Mouse (Mus musculus) midbrain, embryonic 13.5 days (tissue): ENCODE measurements at regions not wholly inside any gene's neighbourhood (a gene's known extent, or its start where the extent isn't known, plus 50 kb on each side); places are given as distances from the start of the nearest gene placed in this dataset.

Experiments
- ATAC-seq: fragments of 200-750 bp; cut with Nextera tagmentation; 2 replicates; pipeline ENCODE4 v1.8.0; 2017; ENCODE audit warnings: mild to moderate bottlenecking, moderate TSS enrichment, moderate library complexity
- H3K27ac ChIP-seq: fragments of 300-500 bp; sonication (generic); 2 replicates; pipeline ENCODE4 v1.5.1; 2015; ENCODE audit warnings: inconsistent platforms, mild to moderate bottlenecking, moderate library complexity
- H3K27me3 ChIP-seq: fragments of 300-500 bp; sonication (generic); 2 replicates; pipeline ENCODE4 v1.6.1; 2015; ENCODE audit warnings: mild to moderate bottlenecking, inconsistent platforms
- H3K36me3 ChIP-seq: fragments of 300-500 bp; sonication (generic); 2 replicates; pipeline ENCODE4 v1.6.1; 2015; ENCODE audit warnings: mild to moderate bottlenecking, inconsistent platforms
- H3K4me1 ChIP-seq: fragments of 300-500 bp; sonication (generic); replicated peaks from 2 replicates; pipeline ENCODE4 v1.6.1; 2015; ENCODE audit warnings: inconsistent platforms
- H3K4me2 ChIP-seq: fragments of 300-500 bp; sonication (generic); replicated peaks from 2 replicates; pipeline ENCODE4 v1.6.1; 2015; ENCODE audit warnings: moderate library complexity, mild to moderate bottlenecking, inconsistent platforms
- H3K4me3 ChIP-seq: fragments of 300-500 bp; sonication (generic); replicated peaks from 2 replicates; pipeline ENCODE4 v1.5.1; 2015; ENCODE audit warnings: mild to moderate bottlenecking, inconsistent platforms
- H3K9ac ChIP-seq: fragments of 300-500 bp; sonication (generic); replicated peaks from 2 replicates; pipeline ENCODE4 v1.6.1; 2015; ENCODE audit warnings: mild to moderate bottlenecking, inconsistent platforms
- H3K9me3 ChIP-seq: fragments of 300-500 bp; sonication (generic); 2 replicates; pipeline ENCODE4 v1.6.1; 2016; ENCODE audit warnings: mild to moderate bottlenecking, inconsistent platforms
- WGBS: fragments of 180-500 bp; shearing (Covaris S2); methylation state at CpG from one replicate; pipeline ENCODE4 v1.1.7; 2015; 5-methylcytosine and 5-hydroxymethylcytosine counted together

- WGBS, result 5% methylated on average over 24 of the region's 24 CpGs
- peaks cover 57% of the 10 kb centered on the region for H3K27me3 ChIP-seq
- H3K4me3 ChIP-seq, result no peak overlapping the region
- H3K9me3 ChIP-seq, result no peaks in the 10 kb centered on the region
- H3K36me3 ChIP-seq, result no peaks in the 10 kb centered on the region
- peak overlapping the region; percentile 24 for H3K4me2 ChIP-seq
- ATAC-seq, result peak; percentile 70
- H3K9ac ChIP-seq, result 0 out of 2 replicates have a peak overlapping the region, but pooled peaks have one; percentile 3
- peaks cover 13% of the 10 kb centered on the region for H3K4me1 ChIP-seq
- H3K27ac ChIP-seq, result 0 out of 2 replicates have a peak overlapping the region, but pooled peaks have one; percentile 0
Observed at GRCm38 (mm10) chr6:100421706-100422578, 134.7 kb upstream of the Rybp start.

GRCm38 (mm10) chr6:100420602-100421001 is 133.3 kb upstream of the Rybp start:
- Histone ChIP-seq H3K9me3 (no peaks in the 10 kb centered on the region), H3K9ac (no peak overlapping the region), H3K4me1 (peaks cover 13% of the 10 kb centered on the region), H3K36me3 (no peaks in the 10 kb centered on the region), H3K4me3 (no peak overlapping the region), H3K27me3 (peaks cover 58% of the 10 kb centered on the region), H3K27ac (no peak overlapping the region), H3K4me2 (no peak overlapping the region)
- ATAC-seq, result no peak
- WGBS, result 39% methylated on average over 3 of the region's 3 CpGs

GRCm38 (mm10) chr6:100419782-100420540 is 132.7 kb upstream of the Rybp start:
- no peaks in the 10 kb centered on the region for H3K36me3 ChIP-seq
- no peak overlapping the region for H3K27ac ChIP-seq
- no peak overlapping the region for H3K4me2 ChIP-seq
- ATAC-seq, result no peak
- H3K4me1 ChIP-seq, result peaks cover 13% of the 10 kb centered on the region
- no peaks in the 10 kb centered on the region for H3K9me3 ChIP-seq
- 41% methylated on average over 7 of the region's 7 CpGs for WGBS
- H3K27me3 ChIP-seq, result peaks cover 62% of the 10 kb centered on the region
- H3K9ac ChIP-seq, result no peak overlapping the region
- H3K4me3 ChIP-seq, result no peak overlapping the region

GRCm38 (mm10) chr6:100416046-100416445 is 128.8 kb upstream of the Rybp start:
- Histone ChIP-seq H3K4me3 (no peak overlapping the region), H3K4me1 (no peaks in the 10 kb centered on the region), H3K36me3 (no peaks in the 10 kb centered on the region), H3K9me3 (no peaks in the 10 kb centered on the region), H3K9ac (no peak overlapping the region), H3K27me3 (peaks cover 42% of the 10 kb centered on the region), H3K27ac (no peak overlapping the region), H3K4me2 (no peak overlapping the region)
- 78% methylated on average over 8 of the region's 8 CpGs for WGBS
- no peak for ATAC-seq

- Histone ChIP-seq H3K27me3 (peaks cover 37% of the 10 kb centered on the region), H3K9me3 (no peaks in the 10 kb centered on the region), H3K9ac (no peak overlapping the region), H3K36me3 (no peaks in the 10 kb centered on the region), H3K4me2 (no peak overlapping the region), H3K27ac (no peak overlapping the region), H3K4me1 (no peaks in the 10 kb centered on the region), H3K4me3 (no peak overlapping the region)
- 71% methylated on average over 7 of the region's 7 CpGs for WGBS
- ATAC-seq, result no peak
Observed at GRCm38 (mm10) chr6:100415514-100415913, 128.2 kb upstream of the Rybp start.

GRCm38 (mm10) chr6:100414836-100415235 is 127.6 kb upstream of the Rybp start:
- Histone ChIP-seq H3K9ac (no peak overlapping the region), H3K36me3 (no peaks in the 10 kb centered on the region), H3K4me1 (no peaks in the 10 kb centered on the region), H3K9me3 (no peaks in the 10 kb centered on the region), H3K4me2 (no peak overlapping the region), H3K27ac (no peak overlapping the region), H3K27me3 (peaks cover 30% of the 10 kb centered on the region), H3K4me3 (no peak overlapping the region)
- ATAC-seq, result no peak
- WGBS, result 65% methylated on average over 4 of the region's 4 CpGs

GRCm38 (mm10) chr6:100412486-100412885 is 125.2 kb upstream of the Rybp start:
- H3K9me3 ChIP-seq, result no peaks in the 10 kb centered on the region
- 48% methylated on average over 5 of the region's 5 CpGs for WGBS
- H3K36me3 ChIP-seq, result no peaks in the 10 kb centered on the region
- no peaks in the 10 kb centered on the region for H3K4me1 ChIP-seq
- H3K4me3 ChIP-seq, result no peak overlapping the region
- H3K27ac ChIP-seq, result no peak overlapping the region
- H3K4me2 ChIP-seq, result no peak overlapping the region
- H3K27me3 ChIP-seq, result peaks cover 16% of the 10 kb centered on the region; the same call in 1 of the 2 replicates
- ATAC-seq, result 0 out of 2 replicates have a peak, but pooled peaks have one; percentile 14
- H3K9ac ChIP-seq, result no peak overlapping the region

GRCm38 (mm10) chr6:100411968-100412367 is 124.7 kb upstream of the Rybp start:
- no peak overlapping the region for H3K4me2 ChIP-seq
- WGBS, result 86% methylated on average over 4 of the region's 4 CpGs
- H3K9ac ChIP-seq, result no peak overlapping the region
- H3K9me3 ChIP-seq, result no peaks in the 10 kb centered on the region
- H3K27me3 ChIP-seq, result peaks cover 16% of the 10 kb centered on the region; the same call in 1 of the 2 replicates
- no peaks in the 10 kb centered on the region for H3K4me1 ChIP-seq
- no peak overlapping the region for H3K27ac ChIP-seq
- H3K36me3 ChIP-seq, result no peaks in the 10 kb centered on the region
- ATAC-seq, result no peak
- H3K4me3 ChIP-seq, result no peak overlapping the region

- no peak for ATAC-seq
- Histone ChIP-seq H3K27me3 (peaks cover 7% of the 10 kb centered on the region; the same call in 1 of the 2 replicates), H3K4me2 (no peak overlapping the region), H3K4me1 (no peaks in the 10 kb centered on the region), H3K9me3 (no peaks in the 10 kb centered on the region), H3K27ac (no peak overlapping the region), H3K9ac (no peak overlapping the region), H3K4me3 (no peak overlapping the region), H3K36me3 (no peaks in the 10 kb centered on the region)
- 97% methylated on average over 8 of the region's 8 CpGs for WGBS
Observed at GRCm38 (mm10) chr6:100410067-100410631, 122.9 kb upstream of the Rybp start.

GRCm38 (mm10) chr6:100408826-100409225 is 121.5 kb upstream of the Rybp start:
- 86% methylated on average over 8 of the region's 8 CpGs for WGBS
- ATAC-seq, result no peak
- Histone ChIP-seq H3K27me3 (0 out of 2 replicates have a peak, but pooled peaks cover 3% of the 10 kb centered on the region), H3K4me3 (no peak overlapping the region), H3K36me3 (no peaks in the 10 kb centered on the region), H3K9me3 (no peaks in the 10 kb centered on the region), H3K9ac (no peak overlapping the region), H3K4me2 (no peak overlapping the region), H3K27ac (no peak overlapping the region), H3K4me1 (no peaks in the 10 kb centered on the region)

- no peak overlapping the region for H3K27ac ChIP-seq
- H3K36me3 ChIP-seq, result no peaks in the 10 kb centered on the region
- no peak overlapping the region for H3K4me2 ChIP-seq
- ATAC-seq, result no peak
- H3K4me1 ChIP-seq, result no peaks in the 10 kb centered on the region
- H3K9ac ChIP-seq, result no peak overlapping the region
- no peak overlapping the region for H3K4me3 ChIP-seq
- no peaks in the 10 kb centered on the region for H3K27me3 ChIP-seq
- no peaks in the 10 kb centered on the region for H3K9me3 ChIP-seq
- 90% methylated on average over 4 of the region's 4 CpGs for WGBS
Observed at GRCm38 (mm10) chr6:100406504-100406903, 119.2 kb upstream of the Rybp start.

- ATAC-seq, result no peak
- no peak overlapping the region for H3K9ac ChIP-seq
- H3K4me1 ChIP-seq, result 0 out of 2 replicates have a peak, but pooled peaks cover 3% of the 10 kb centered on the region
- H3K4me3 ChIP-seq, result no peak overlapping the region
- no peak overlapping the region for H3K27ac ChIP-seq
- WGBS, result 87% methylated on average over 3 of the region's 3 CpGs
- no peaks in the 10 kb centered on the region for H3K36me3 ChIP-seq
- no peak overlapping the region for H3K4me2 ChIP-seq
- no peaks in the 10 kb centered on the region for H3K27me3 ChIP-seq
- H3K9me3 ChIP-seq, result no peaks in the 10 kb centered on the region
Observed at GRCm38 (mm10) chr6:100404161-100404560, 116.9 kb upstream of the Rybp start.
